In genomic region chr11:61578983-61579877, GRCm38 (mm10) we compare ENCODE assay signal across 7 mouse cellular contexts. TPM values are rescaled to one million over a fixed set of nuclear protein-coding genes. Genes with fewer than 3 reads are reported as not detected.
A peak's percentile ranks its signal among the peaks of the same experiment; 100 is the strongest.
DNase-seq lines count a peak whose midpoint lies in the region; ATAC-seq lines count a peak whose summit lies in the region.

Gene Epn2 (minus strand): TSS chr11:61579687.

- intact Hi-C loops in left cerebral cortex, postnatal 14 days (cut with DNase I): no loop called here

- peak; percentile 38 for ATAC-seq in inflammation-experienced regulatory T-cells, adult 6 months

- peak; percentile 81 to 94 for DNase-seq in adrenal gland, adult (ENCODE audit: inconsistent age in 2 of 2, low spot score in 1 of 2)
- DNase-seq in cerebellum, postnatal 4 days (ENCODE audit: low spot score in 2 of 2): peak; percentile 67 to 85
- DNase-seq in gastrocnemius, postnatal 10 days: peak; percentile 83
- DNase-seq in left cerebral cortex, postnatal 14 days (ENCODE audit: low spot score in 2 of 2): peak; percentile 59 to 75
- DNase-seq in mesoderm, embryonic 11.5 days (ENCODE audit: low read depth, low spot score): peak; percentile 84
- DNase-seq in right cerebral cortex, postnatal 36 days (ENCODE audit: low spot score in 2 of 2): peak; percentile 53 to 54

RNA-seq across cellular contexts. Expression of gene Epn2, which starts in this region (rescaled TPM):
- 10 to 100 TPM; 25.0 to 29.2 TPM for total RNA-seq in gastrocnemius, postnatal 10 days (2021)
- under 1 TPM; 0.19 to 0.77 (median 0.30) TPM for polyA plus RNA-seq in inflammation-experienced regulatory T-cells, adult 6 months (2017; shearing (Covaris generic))
- 100 to 1,000 TPM; 115 TPM for total RNA-seq in left cerebral cortex, postnatal 14 days (2021)

Comparison
In these comparisons a context has a peak if more than half of its experiments do, and no peak if none do; other contexts are left out.
1. Peak in every context shown above with its lines: DNase-seq and ATAC-seq.
2. Peak in ATAC-seq in inflammation-experienced regulatory T-cells, adult 6 months; RNA of the gene not detected or under 1 TPM.